Mouse (Mus musculus) CH12.LX (cell line): ENCODE measurements around the gene Nop2.

Source experiments
- CTCF ChIP-seq, 2 experiments: IDR thresholded peaks in 1 of 2; conservative IDR thresholded peaks in 1 of 2; 2 replicates each; pipeline ENCODE4 v1.5.1; 2011 to 2012; ENCODE audit warnings: low read depth in 2 of 2, low read length in 2 of 2, improper control_type of control experiment in 1 of 2, inconsistent platforms in 1 of 2, mild to moderate bottlenecking in 1 of 2, moderate library complexity in 1 of 2
- EP300 ChIP-seq: IDR thresholded peaks from 2 replicates; pipeline ENCODE4 v1.6.1; 2011; ENCODE audit warnings: low read length, improper control_type of control experiment
- GABPA ChIP-seq: IDR thresholded peaks from 2 replicates; pipeline ENCODE4 v1.6.1; 2012; ENCODE audit warnings: low read depth, low read length, improper control_type of control experiment, inconsistent platforms; ENCODE audit not compliant: insufficient replicate concordance
- KAT2A ChIP-seq: IDR thresholded peaks from 2 replicates; pipeline ENCODE4 v1.6.1; 2012; ENCODE audit warnings: low read length, improper control_type of control experiment, inconsistent platforms; ENCODE audit not compliant: insufficient replicate concordance
- NRF1 ChIP-seq: IDR thresholded peaks from 2 replicates; pipeline ENCODE4 v1.6.1; 2014; ENCODE audit warnings: low read depth, mild to moderate bottlenecking, inconsistent platforms, low read length, improper control_type of control experiment, moderate library complexity
- POLR2A ChIP-seq: IDR thresholded peaks from 2 replicates; pipeline ENCODE4 v1.6.1; 2011; ENCODE audit warnings: low read depth, mild to moderate bottlenecking, improper control_type of control experiment, low read length
- RAD21 ChIP-seq: IDR thresholded peaks from 2 replicates; pipeline ENCODE4 v1.6.1; 2011; ENCODE audit warnings: low read depth, mild to moderate bottlenecking, low read length, improper control_type of control experiment, moderate library complexity
- UBTF ChIP-seq: IDR thresholded peaks from 2 replicates; pipeline ENCODE4 v1.6.1; 2012; ENCODE audit warnings: low read depth, mild to moderate bottlenecking, inconsistent platforms, low read length, improper control_type of control experiment, moderate library complexity

- no peak for TF ChIP-seq NRF1
- TF ChIP-seq RAD21 = no peak
- TF ChIP-seq CTCF (conservative IDR thresholded peaks at IDR 0.05 in 1 of 2, IDR thresholded peaks at IDR 0.05 in 1 of 2; ENCODE audit: low read depth in 2 of 2, low read length in 2 of 2) = no peak
- no peak for TF ChIP-seq KAT2A
- TF ChIP-seq EP300 = no peak
- TF ChIP-seq UBTF = no peak
- TF ChIP-seq POLR2A = no peak
- no peak for TF ChIP-seq GABPA
Measured at GRCm38 (mm10) chr6:125182133-125182532, 50.4 kb downstream of the Nop2 start.
